Mouse (Mus musculus): ENCODE measurements at regions not wholly inside any gene's neighbourhood (a gene's known extent, or its start where the extent isn't known, plus 50 kb on each side); places are given as distances from the start of the nearest gene placed in this dataset.

- DNase-seq (ENCODE audit: low spot score): peak; percentile 20
Measured at GRCm38 (mm10) chrX:12888708-12889481, 127.0 kb upstream of the Med14 start.

GRCm38 (mm10) chrX:12888010-12888707 is 126.3 kb upstream of the Med14 start:
- DNase-seq (ENCODE audit: low spot score): peak; percentile 42

GRCm38 (mm10) chrX:12887516-12887915 is 125.6 kb upstream of the Med14 start:
- peak; percentile 47 for DNase-seq (ENCODE audit: low spot score)

- DNase-seq (ENCODE audit: low spot score): peak; percentile 60
Measured at GRCm38 (mm10) chrX:12886160-12887048, 124.5 kb upstream of the Med14 start.

- DNase-seq (ENCODE audit: low spot score): no peak
Measured at GRCm38 (mm10) chrX:12879233-12879632, 117.4 kb upstream of the Med14 start.

- DNase-seq (ENCODE audit: low spot score): no peak
Measured at GRCm38 (mm10) chrX:12877506-12877905, 115.6 kb upstream of the Med14 start.

GRCm38 (mm10) chrX:12873698-12874144 is 111.8 kb upstream of the Med14 start:
- peak; percentile 85 for DNase-seq (ENCODE audit: low spot score)

GRCm38 (mm10) chrX:12873230-12873629 is 111.4 kb upstream of the Med14 start:
- peak; percentile 11 for DNase-seq (ENCODE audit: low spot score)

GRCm38 (mm10) chrX:12866885-12867498 is 105.1 kb upstream of the Med14 start:
- DNase-seq (ENCODE audit: low spot score): no peak

GRCm38 (mm10) chrX:12866176-12866575 is 104.3 kb upstream of the Med14 start:
- no peak for DNase-seq (ENCODE audit: low spot score)

GRCm38 (mm10) chrX:12860168-12860567 is 98.3 kb upstream of the Med14 start:
- peak; percentile 30 for DNase-seq (ENCODE audit: low spot score)

GRCm38 (mm10) chrX:12858757-12859156 is 96.9 kb upstream of the Med14 start:
- no peak for DNase-seq (ENCODE audit: low spot score)

GRCm38 (mm10) chrX:12857881-12858755 is 96.2 kb upstream of the Med14 start:
- DNase-seq (ENCODE audit: low spot score): peak; percentile 60

- DNase-seq (ENCODE audit: low spot score): no peak
Measured at GRCm38 (mm10) chrX:12855425-12855824, 93.6 kb upstream of the Med14 start.

GRCm38 (mm10) chrX:12851684-12852083 is 89.8 kb upstream of the Med14 start:
- DNase-seq (ENCODE audit: low spot score): peak; percentile 50

GRCm38 (mm10) chrX:12844431-12844830 is 82.6 kb upstream of the Med14 start:
- DNase-seq (ENCODE audit: low spot score): no peak

- no peak for DNase-seq (ENCODE audit: low spot score)
Measured at GRCm38 (mm10) chrX:12841021-12841325, 79.1 kb upstream of the Med14 start.

GRCm38 (mm10) chrX:12840160-12841020 is 78.5 kb upstream of the Med14 start:
- DNase-seq (ENCODE audit: low spot score): peak; percentile 86

GRCm38 (mm10) chrX:12839406-12840159 is 77.7 kb upstream of the Med14 start:
- DNase-seq (ENCODE audit: low spot score): peak; percentile 80

All from MN1 (cell line).